Mouse (Mus musculus) lung, postnatal 0 days (tissue): ENCODE results near the gene Gucy2g. TPM values are rescaled to one million over a fixed set of nuclear protein-coding genes. Genes with fewer than 3 reads are reported as not detected.

Experiments used
- ATAC-seq: fragments of 200-750 bp; cut with Nextera tagmentation; 2 replicates; pipeline ENCODE4 v1.8.0; 2017; ENCODE audit warnings: moderate library complexity
- DNase-seq: peaks from one replicate; pipeline ENCODE4 v3.0.0-alpha.2; 2016; ENCODE audit warnings: low spot score
- H3K27ac ChIP-seq: fragments of 300-500 bp; sonication (generic); 2 replicates; pipeline ENCODE4 v1.5.1; 2014; ENCODE audit warnings: antibody characterized with exemption, mild to moderate bottlenecking, low read length, mixed read lengths
- H3K27me3 ChIP-seq: fragments of 300-500 bp; sonication (generic); replicated peaks from 2 replicates; pipeline ENCODE4 v1.6.1; 2014; ENCODE audit warnings: low read length, mixed read lengths; ENCODE audit not compliant: insufficient read depth
- H3K36me3 ChIP-seq: fragments of 300-500 bp; sonication (generic); 2 replicates; pipeline ENCODE4 v1.6.1; 2014; ENCODE audit warnings: low read length, mixed read lengths; ENCODE audit not compliant: insufficient read depth
- H3K4me1 ChIP-seq: fragments of 300-500 bp; sonication (generic); 2 replicates; pipeline ENCODE4 v1.6.1; 2014; ENCODE audit warnings: antibody characterized with exemption, low read depth, low read length, mixed read lengths; ENCODE audit not compliant: insufficient read depth
- H3K4me2 ChIP-seq: fragments of 300-500 bp; sonication (generic); replicated peaks from 2 replicates; pipeline ENCODE4 v1.6.1; 2014; ENCODE audit warnings: low read depth, mild to moderate bottlenecking, low read length, moderate library complexity, mixed read lengths
- H3K4me3 ChIP-seq: fragments of 300-500 bp; sonication (generic); 2 replicates; pipeline ENCODE4 v1.5.1; 2014; ENCODE audit warnings: low read depth, low read length
- H3K9ac ChIP-seq: fragments of 300-500 bp; sonication (generic); replicated peaks from 2 replicates; pipeline ENCODE4 v1.6.1; 2014; ENCODE audit warnings: low read depth, mild to moderate bottlenecking
- H3K9me3 ChIP-seq: fragments of 300-500 bp; sonication (generic); 2 replicates; pipeline ENCODE4 v1.6.1; 2016; ENCODE audit warnings: low read length, mixed read lengths
- CTCF ChIP-seq: IDR thresholded peaks from 2 replicates; pipeline ENCODE4 v1.5.1; 2016; ENCODE audit warnings: antibody characterized with exemption, mild to moderate bottlenecking
- EP300 ChIP-seq: IDR thresholded peaks from 2 replicates; pipeline ENCODE4 v1.6.1; 2016; ENCODE audit warnings: antibody characterized with exemption, mild to moderate bottlenecking, control low read depth
- WGBS: fragments of 180-500 bp; shearing (Covaris S2); extraction: QIAGEN DNeasy Blood & Tissue Kit; methylation state at CpG from one replicate; pipeline ENCODE4 v1.1.7; 2014; 5-methylcytosine and 5-hydroxymethylcytosine counted together
- polyA plus RNA-seq: library from polyadenylated mRNA; unstranded; fragments of >200 nt; fragmentation: Nextera tagmentation; extraction: Ambion mirVana; gene quantifications from 2 replicates; pipeline ENCODE4 v1.2.1, GENCODE M21; 2015

Gene Gucy2g
- polyA plus RNA-seq, 1 experiment from 2014 or later: 0.05 TPM

- H3K4me1 ChIP-seq: peaks cover 10% of the 10 kb centered on the region; the same call in 1 of the 2 replicates
- 39% methylated on average over 3 of the region's 3 CpGs for WGBS
- no peak overlapping the region for H3K4me2 ChIP-seq
- peak; percentile 85 for ATAC-seq
- DNase-seq: peak; percentile 83
- TF ChIP-seq CTCF (no peak), EP300 (peak; percentile 90)
- no peak overlapping the region for H3K9ac ChIP-seq
- H3K36me3 ChIP-seq: no peaks in the 10 kb centered on the region
- no peak overlapping the region for H3K4me3 ChIP-seq
- H3K27ac ChIP-seq: peak overlapping the region; percentile 43
- H3K27me3 ChIP-seq: no peaks in the 10 kb centered on the region
- H3K9me3 ChIP-seq: no peaks in the 10 kb centered on the region
These were observed 30.4 kb upstream of the Gucy2g start for GRCm38 (mm10) chr19:55271448-55271847.

DNA sequence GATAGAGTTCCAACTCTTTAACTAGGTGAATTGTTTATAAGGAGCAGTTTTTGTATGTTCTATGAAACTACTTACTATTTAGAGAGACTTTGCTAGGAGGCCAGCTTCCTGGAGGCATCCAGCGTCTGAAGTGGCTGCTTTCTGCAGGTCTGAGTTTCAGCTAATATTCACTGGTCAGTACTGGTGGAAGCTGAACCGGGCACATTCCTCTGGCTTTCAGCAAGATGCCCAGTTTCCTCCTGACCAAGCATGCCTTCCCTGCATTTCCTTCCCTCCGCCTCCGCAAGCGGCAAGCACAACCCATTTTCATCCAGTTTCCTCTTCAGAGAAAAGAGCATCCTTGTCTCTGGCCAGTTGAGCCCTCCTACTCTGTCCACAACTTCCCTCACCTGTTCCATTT is 28.0 kb upstream of the Gucy2g start:
- Histone ChIP-seq H3K36me3 (no peaks in the 10 kb centered on the region), H3K27me3 (no peaks in the 10 kb centered on the region), H3K9ac (no peak overlapping the region), H3K27ac (peak overlapping the region; percentile 65), H3K4me2 (no peak overlapping the region), H3K9me3 (no peaks in the 10 kb centered on the region), H3K4me3 (no peak overlapping the region), H3K4me1 (peaks cover 10% of the 10 kb centered on the region; the same call in 1 of the 2 replicates)
- WGBS: 47% methylated on average over 5 of the region's 5 CpGs
- ATAC-seq (peak; percentile 23; the same call in 1 of the 2 replicates), DNase-seq (peak; percentile 48)
- TF ChIP-seq EP300: no peak
- no peak for TF ChIP-seq CTCF

DNA sequence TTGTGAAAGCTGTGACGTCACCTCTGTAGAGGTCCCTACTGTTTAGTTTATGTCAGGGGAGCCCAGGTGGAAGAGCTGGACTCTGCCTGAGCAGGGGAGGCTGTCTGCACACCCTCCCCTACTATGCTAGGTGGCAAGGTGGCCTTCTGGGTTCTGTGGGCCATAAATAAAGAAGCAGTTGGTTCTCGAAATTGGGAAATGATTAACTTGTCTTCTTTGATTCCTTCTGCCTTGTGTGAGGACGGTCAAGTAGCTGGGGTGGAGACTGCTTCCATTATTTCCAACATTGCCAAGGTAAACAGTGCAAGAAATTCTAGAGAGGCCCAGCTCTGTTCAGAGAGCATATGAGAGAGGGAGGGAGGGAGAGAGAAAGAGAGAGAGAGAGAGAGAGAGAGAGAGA is 27.1 kb upstream of the Gucy2g start:
- peak; percentile 79 for DNase-seq
- peak; percentile 78 for ATAC-seq
- H3K4me1 ChIP-seq: peaks cover 10% of the 10 kb centered on the region; the same call in 1 of the 2 replicates
- H3K9me3 ChIP-seq: no peaks in the 10 kb centered on the region
- no peak overlapping the region for H3K9ac ChIP-seq
- H3K27ac ChIP-seq: peak overlapping the region; percentile 65
- H3K4me2 ChIP-seq: no peak overlapping the region
- H3K27me3 ChIP-seq: no peaks in the 10 kb centered on the region
- H3K36me3 ChIP-seq: no peaks in the 10 kb centered on the region
- 39% methylated on average over 3 of the region's 3 CpGs for WGBS
- H3K4me3 ChIP-seq: no peak overlapping the region
- no peak for TF ChIP-seq CTCF
- no peak for TF ChIP-seq EP300

DNA sequence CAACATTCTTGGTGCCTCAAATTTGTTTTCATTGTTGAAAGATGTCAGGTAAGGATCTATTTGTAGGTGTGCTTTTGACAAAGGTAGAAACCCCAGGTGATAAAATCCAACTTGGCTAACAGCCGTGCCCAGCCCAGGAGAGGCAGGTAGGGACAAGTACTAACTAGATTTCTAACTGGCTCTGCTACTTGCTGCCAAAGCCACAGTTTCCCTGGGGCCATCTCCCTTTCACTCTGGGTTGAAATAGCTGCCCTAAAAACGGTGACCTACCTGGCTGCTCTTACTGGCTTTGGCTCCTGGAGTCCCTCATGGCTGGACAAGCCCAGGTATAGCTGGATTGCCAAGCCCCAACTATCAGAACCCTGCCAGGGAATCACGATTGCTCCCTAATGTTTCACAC is 25.8 kb upstream of the Gucy2g start:
- Histone ChIP-seq H3K4me1 (peaks cover 10% of the 10 kb centered on the region; the same call in 1 of the 2 replicates), H3K27ac (no peak overlapping the region), H3K9me3 (no peaks in the 10 kb centered on the region), H3K36me3 (no peaks in the 10 kb centered on the region), H3K4me2 (no peak overlapping the region), H3K27me3 (no peaks in the 10 kb centered on the region), H3K9ac (no peak overlapping the region), H3K4me3 (no peak overlapping the region)
- TF ChIP-seq EP300: no peak
- TF ChIP-seq CTCF: no peak
- DNase-seq: no peak
- no peak for ATAC-seq
- 57% methylated on average over 3 of the region's 3 CpGs for WGBS

DNA sequence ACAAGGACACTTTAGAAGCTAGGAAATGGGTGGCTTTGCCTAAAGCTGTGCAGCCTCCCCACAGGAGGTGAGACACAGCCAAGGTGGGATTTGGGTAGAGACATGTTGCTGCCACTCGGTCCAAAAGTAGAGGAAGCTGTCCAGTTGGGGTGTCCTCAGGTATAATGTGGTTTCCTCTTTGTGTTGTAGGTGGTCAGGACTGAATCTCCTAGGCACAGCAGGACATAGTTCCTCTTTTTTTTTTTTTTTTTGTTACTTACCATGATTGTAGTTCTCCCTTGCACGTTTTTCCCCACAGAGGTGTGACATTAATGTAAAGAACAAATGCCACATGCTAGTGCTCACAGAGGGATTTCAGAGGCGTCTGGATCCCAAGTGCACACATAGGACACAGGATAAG is 24.2 kb upstream of the Gucy2g start:
- H3K27ac ChIP-seq: no peak overlapping the region; the same call in 1 of the 2 replicates
- ATAC-seq (no peak), DNase-seq (no peak)
- H3K9ac ChIP-seq: no peak overlapping the region
- peaks cover 4% of the 10 kb centered on the region; the same call in 1 of the 2 replicates for H3K4me1 ChIP-seq
- TF ChIP-seq CTCF (no peak), EP300 (no peak)
- no peak overlapping the region for H3K4me2 ChIP-seq
- H3K36me3 ChIP-seq: no peaks in the 10 kb centered on the region
- H3K4me3 ChIP-seq: no peak overlapping the region
- no peaks in the 10 kb centered on the region for H3K27me3 ChIP-seq
- WGBS: 64% methylated on average over 3 of the region's 3 CpGs
- H3K9me3 ChIP-seq: no peaks in the 10 kb centered on the region

- DNase-seq (no peak), ATAC-seq (no peak)
- no peaks in the 10 kb centered on the region for H3K36me3 ChIP-seq
- TF ChIP-seq EP300 (no peak), CTCF (no peak)
- no peaks in the 10 kb centered on the region for H3K9me3 ChIP-seq
- no peaks in the 10 kb centered on the region for H3K27me3 ChIP-seq
- H3K27ac ChIP-seq: no peak overlapping the region
- 40% methylated on average over 12 of the region's 12 CpGs for whole genome bisulfite sequencing
- no peak overlapping the region for H3K4me2 ChIP-seq
- no peaks in the 10 kb centered on the region for H3K4me1 ChIP-seq
- H3K4me3 ChIP-seq: no peak overlapping the region
- no peak overlapping the region for H3K9ac ChIP-seq
These were observed 19.6 kb upstream of the Gucy2g start for GRCm38 (mm10) chr19:55260389-55261184.
